Mouse (Mus musculus) forebrain, postnatal 0 days (tissue): ENCODE results near the gene Wfdc2. TPM values are rescaled to one million over a fixed set of nuclear protein-coding genes. Genes with fewer than 3 reads are reported as not detected.

Experiments used
- ATAC-seq: fragments of 200-750 bp; cut with Nextera tagmentation; 2 replicates; pipeline ENCODE4 v1.8.0; 2017; ENCODE audit warnings: mild to moderate bottlenecking, moderate library complexity
- DNase-seq: peaks from one replicate; pipeline ENCODE4 v3.0.0-alpha.2; 2015
- H3K27ac ChIP-seq: fragments of 300-500 bp; sonication (generic); 2 replicates; pipeline ENCODE4 v1.5.1; 2014; ENCODE audit warnings: low read depth, mild to moderate bottlenecking, antibody characterized with exemption, low read length, moderate library complexity, mixed read lengths
- H3K27me3 ChIP-seq: fragments of 300-500 bp; sonication (generic); 2 replicates; pipeline ENCODE4 v1.6.1; 2014; ENCODE audit warnings: mild to moderate bottlenecking, low read length, mixed read lengths; ENCODE audit not compliant: insufficient read depth
- H3K36me3 ChIP-seq: fragments of 300-500 bp; sonication (generic); 2 replicates; pipeline ENCODE4 v1.6.1; 2014; ENCODE audit warnings: mild to moderate bottlenecking, moderate library complexity; ENCODE audit not compliant: insufficient read depth
- H3K4me1 ChIP-seq: fragments of 300-500 bp; sonication (generic); 2 replicates; pipeline ENCODE4 v1.6.1; 2014; ENCODE audit warnings: antibody characterized with exemption; ENCODE audit not compliant: insufficient read depth
- H3K4me2 ChIP-seq: fragments of 300-500 bp; sonication (generic); 2 replicates; pipeline ENCODE4 v1.6.1; 2014; ENCODE audit warnings: low read depth, mild to moderate bottlenecking, moderate library complexity
- H3K4me3 ChIP-seq: fragments of 300-500 bp; sonication (generic); 2 replicates; pipeline ENCODE4 v1.5.1; 2014; ENCODE audit warnings: low read depth, low read length, mixed read lengths
- H3K9ac ChIP-seq: fragments of 300-500 bp; sonication (generic); 2 replicates; pipeline ENCODE4 v1.6.1; 2014; ENCODE audit warnings: mild to moderate bottlenecking
- H3K9me3 ChIP-seq: fragments of 300-500 bp; sonication (generic); 2 replicates; pipeline ENCODE4 v1.6.1; 2016; ENCODE audit warnings: low read length
- CTCF ChIP-seq: sonication (generic); IDR thresholded peaks from 2 replicates; pipeline ENCODE4 v1.5.1; 2016; ENCODE audit warnings: antibody characterized with exemption, control low read depth, low read depth
- WGBS: fragments of 180-500 bp; shearing (Covaris S2); extraction: QIAGEN DNeasy Blood & Tissue Kit; methylation state at CpG from one replicate; pipeline ENCODE4 v1.1.7; 2014; 5-methylcytosine and 5-hydroxymethylcytosine counted together
- polyA plus RNA-seq: library from polyadenylated mRNA; unstranded; fragments of >200 nt; fragmentation: Nextera tagmentation; extraction: Ambion mirVana; gene quantifications from 2 replicates; pipeline ENCODE4 v1.2.1, GENCODE M21; 2015
- total RNA-seq: library from RNA; depleted of rRNA; stranded (reverse); fragments of >200 nt; gene quantifications from 2 replicates; pipeline ENCODE4 v1.2.3, GENCODE M21; 2014; rRNA removed

Wfdc2 gene
- total RNA-seq (1.5 and 6.1 TPM in 2 replicates), polyA plus RNA-seq (4.3 and 7.3 TPM in 2 replicates)

DNA sequence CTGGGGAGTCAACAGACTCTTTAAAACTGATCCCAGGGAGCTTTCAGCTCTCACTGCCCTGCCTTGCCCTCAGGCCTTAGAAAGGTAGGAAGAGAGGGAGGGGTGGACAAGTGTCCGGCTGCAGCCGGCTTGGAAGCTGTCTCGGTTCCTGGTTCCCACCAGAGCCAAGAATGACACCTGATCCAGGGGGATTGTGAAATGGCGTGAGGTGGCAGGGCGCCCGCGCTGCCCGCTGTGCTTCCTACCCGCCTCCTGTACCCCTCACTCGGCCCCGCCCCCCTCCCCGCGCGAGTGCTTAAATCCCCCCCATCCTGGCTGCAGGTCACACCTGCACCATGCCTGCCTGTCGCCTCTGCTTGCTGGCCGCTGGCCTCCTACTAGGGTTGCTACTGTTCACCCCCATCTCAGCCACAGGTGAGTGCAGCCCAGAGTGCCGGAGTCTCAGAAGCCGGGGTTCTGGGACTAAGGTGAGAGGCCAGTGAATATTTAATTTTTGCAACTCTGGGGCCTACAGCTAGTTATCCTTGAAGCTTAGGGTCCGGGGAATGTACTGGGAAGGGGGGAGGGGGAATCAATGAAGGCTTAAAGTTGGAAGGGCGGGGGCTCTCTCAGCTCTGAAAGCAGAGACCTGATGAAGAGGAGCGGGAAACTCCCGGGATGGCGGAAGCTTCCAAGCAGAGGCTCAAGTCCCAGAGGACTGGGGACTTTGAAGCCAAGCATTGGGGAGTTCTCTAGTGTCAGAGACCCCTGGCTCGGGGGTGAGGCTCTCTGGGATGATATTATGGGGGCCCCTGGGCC lies at the start of gene Wfdc2:
TSS of gene Wfdc2 (plus strand) at position 23 of the 798 bp plus-strand sequence.
- no peaks in the 10 kb centered on the region for H3K36me3 ChIP-seq
- ATAC-seq, result no peak
- peak within 1 kb of the TSS; percentile 61 for H3K9ac ChIP-seq
- no peak for TF ChIP-seq CTCF
- H3K27ac ChIP-seq, result no peak within 1 kb of the TSS
- H3K4me1 ChIP-seq, result peaks cover 7% of the 10 kb centered on the region
- WGBS, result 5% methylated on average over 24 of the region's 24 CpGs
- peak within 1 kb of the TSS; percentile 41 for H3K4me3 ChIP-seq
- H3K4me2 ChIP-seq, result peak within 1 kb of the TSS; percentile 93
- DNase-seq, result no peak
- no peaks in the 10 kb centered on the region for H3K9me3 ChIP-seq
- H3K27me3 ChIP-seq, result peaks cover 6% of the 10 kb centered on the region; the same call in 1 of the 2 replicates

DNA sequence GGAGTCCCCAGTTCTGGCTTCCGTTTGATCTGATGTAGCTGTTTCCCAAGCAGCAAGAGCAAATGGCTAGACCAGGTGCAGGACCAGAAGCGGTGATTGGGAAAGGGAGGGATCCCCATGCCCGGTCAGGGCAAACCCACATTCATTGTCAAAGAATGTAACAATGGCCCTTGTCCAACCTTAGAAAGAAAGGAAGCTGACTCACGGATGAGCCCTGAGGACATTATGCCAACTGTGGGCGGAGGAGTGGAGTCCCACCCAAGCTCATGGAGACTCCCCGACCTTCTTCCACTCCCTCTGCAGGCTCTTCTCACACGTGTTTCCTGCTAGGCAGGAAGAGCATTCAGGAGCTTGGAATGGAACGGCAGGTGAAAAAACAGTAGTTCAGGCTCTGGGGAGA lies 48.8 kb upstream of the Wfdc2 start:
- 75% methylated on average over 8 of the region's 8 CpGs for WGBS
- Histone ChIP-seq H3K4me2 (no peak overlapping the region), H3K9ac (no peak overlapping the region), H3K27me3 (no peaks in the 10 kb centered on the region), H3K9me3 (no peaks in the 10 kb centered on the region), H3K27ac (no peak overlapping the region), H3K36me3 (no peaks in the 10 kb centered on the region), H3K4me3 (no peak overlapping the region), H3K4me1 (no peaks in the 10 kb centered on the region)
- no peak for TF ChIP-seq CTCF
- ATAC-seq, result no peak
- no peak for DNase-seq

DNA sequence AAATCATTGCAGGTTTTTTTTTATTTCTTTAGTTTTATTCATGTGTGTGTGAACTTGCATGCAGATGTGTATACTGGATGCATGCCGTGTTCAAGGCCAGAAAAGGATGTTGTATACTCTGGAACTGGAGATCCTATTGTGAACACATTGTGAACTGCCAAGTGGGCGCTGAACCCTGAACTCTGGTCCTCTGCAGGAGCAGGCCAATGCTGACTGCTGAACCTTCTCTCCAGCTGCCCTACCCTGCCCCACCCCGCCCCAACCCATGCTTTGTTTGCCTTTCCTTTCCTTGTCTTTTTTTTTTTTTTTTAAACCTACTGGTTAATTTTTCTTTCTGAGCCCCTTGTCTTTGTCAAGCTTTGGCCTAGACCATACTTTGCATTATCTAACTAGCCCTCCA lies 47.3 kb upstream of the Wfdc2 start:
- ATAC-seq (no peak), DNase-seq (no peak)
- no peak for TF ChIP-seq CTCF
- Histone ChIP-seq H3K36me3 (no peaks in the 10 kb centered on the region), H3K27me3 (no peaks in the 10 kb centered on the region), H3K27ac (no peak overlapping the region), H3K4me1 (no peaks in the 10 kb centered on the region), H3K4me2 (no peak overlapping the region), H3K4me3 (no peak overlapping the region), H3K9me3 (no peaks in the 10 kb centered on the region), H3K9ac (no peak overlapping the region)
- 87% methylated on average over 3 of the region's 3 CpGs for WGBS

DNA sequence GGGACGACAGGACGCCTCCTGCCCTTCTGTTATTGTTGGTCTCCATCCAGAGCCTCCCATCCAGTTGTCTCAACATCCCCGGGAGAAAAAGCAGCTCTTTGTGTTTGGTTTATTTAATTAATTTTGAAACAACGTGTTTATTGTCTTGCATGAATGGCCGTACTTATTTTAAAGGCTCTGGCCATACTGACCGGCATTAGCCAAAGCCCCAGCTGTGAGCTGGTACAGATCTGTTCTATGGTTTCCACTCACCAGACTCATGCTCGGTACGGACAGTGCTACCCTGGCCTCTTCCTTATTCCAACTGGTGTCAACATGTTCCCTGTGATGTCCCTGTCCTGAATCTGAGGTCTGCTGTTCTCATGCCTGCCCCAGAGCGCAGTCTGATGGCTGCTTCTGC lies 46.3 kb upstream of the Wfdc2 start:
- no peak overlapping the region for H3K27ac ChIP-seq
- H3K36me3 ChIP-seq, result no peaks in the 10 kb centered on the region
- H3K27me3 ChIP-seq, result no peaks in the 10 kb centered on the region
- H3K4me2 ChIP-seq, result no peak overlapping the region
- no peak overlapping the region for H3K4me3 ChIP-seq
- 83% methylated on average over 9 of the region's 9 CpGs for WGBS
- no peak for DNase-seq
- no peaks in the 10 kb centered on the region for H3K9me3 ChIP-seq
- no peak for TF ChIP-seq CTCF
- no peaks in the 10 kb centered on the region for H3K4me1 ChIP-seq
- ATAC-seq, result no peak
- H3K9ac ChIP-seq, result no peak overlapping the region

DNA sequence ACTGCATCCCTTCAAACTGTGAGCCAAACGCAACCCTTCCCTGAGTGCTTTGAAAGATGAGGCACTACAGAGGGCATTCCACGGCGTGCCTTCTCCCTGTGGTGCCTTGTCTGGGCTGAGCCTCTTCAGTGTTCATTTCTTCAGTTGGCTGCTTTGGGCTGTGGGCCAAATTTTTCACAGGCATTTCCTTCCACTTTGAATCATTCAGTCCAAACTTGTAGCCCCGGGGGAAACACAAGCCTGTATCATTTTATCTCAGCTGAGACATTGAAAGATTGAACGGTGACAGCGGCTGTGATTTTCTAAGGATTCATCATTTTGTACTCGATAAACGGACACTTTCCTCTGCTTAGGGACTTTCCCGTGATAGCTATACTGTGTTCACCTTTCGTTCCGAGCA lies 45.6 kb upstream of the Wfdc2 start:
- TF ChIP-seq CTCF, result no peak
- no peaks in the 10 kb centered on the region for H3K4me1 ChIP-seq
- ATAC-seq (no peak), DNase-seq (no peak)
- H3K9ac ChIP-seq, result no peak overlapping the region
- WGBS, result 85% methylated on average over 11 of the region's 11 CpGs
- no peak overlapping the region for H3K27ac ChIP-seq
- no peaks in the 10 kb centered on the region for H3K36me3 ChIP-seq
- H3K27me3 ChIP-seq, result no peaks in the 10 kb centered on the region
- H3K9me3 ChIP-seq, result no peaks in the 10 kb centered on the region
- H3K4me3 ChIP-seq, result no peak overlapping the region
- no peak overlapping the region for H3K4me2 ChIP-seq

DNA sequence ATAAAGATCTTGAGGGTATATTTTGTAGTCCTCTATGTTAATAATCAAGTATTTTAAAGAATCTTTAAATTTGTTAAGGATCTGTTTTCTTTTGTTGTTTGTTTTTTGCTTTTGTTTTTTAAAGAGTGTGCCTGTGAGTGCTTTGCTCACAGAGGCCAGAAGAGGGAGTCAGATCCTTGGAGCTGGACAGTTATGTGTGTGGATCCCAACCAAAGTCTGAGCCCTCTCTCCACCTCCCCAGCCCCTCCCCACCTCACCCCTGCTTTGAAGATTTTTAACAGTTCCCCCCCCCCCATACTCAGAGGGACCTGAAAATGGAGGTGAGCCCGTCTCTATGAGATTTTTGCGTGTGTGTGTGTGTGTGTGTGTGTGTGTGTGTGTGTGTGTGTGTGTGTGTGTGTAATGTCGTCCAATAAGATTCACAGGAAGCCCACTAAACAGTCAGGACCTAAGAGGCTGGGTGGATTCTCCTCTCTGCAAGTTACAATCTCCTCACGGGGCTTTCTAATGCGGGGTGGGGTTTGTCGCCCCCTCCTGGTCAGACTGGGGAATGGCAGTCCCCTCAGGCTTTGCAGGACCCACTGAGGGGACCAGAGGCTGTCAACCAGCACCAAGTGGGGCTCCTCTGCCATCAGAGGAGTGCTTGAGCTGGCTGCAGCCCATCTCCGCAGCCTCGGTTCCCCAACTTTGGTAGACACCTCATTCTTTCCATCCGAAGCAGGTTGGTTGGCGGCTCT lies 44.6 kb upstream of the Wfdc2 start:
- Histone ChIP-seq H3K9ac (no peak overlapping the region), H3K9me3 (no peaks in the 10 kb centered on the region), H3K4me3 (no peak overlapping the region), H3K36me3 (no peaks in the 10 kb centered on the region), H3K27me3 (no peaks in the 10 kb centered on the region), H3K27ac (no peak overlapping the region), H3K4me1 (no peaks in the 10 kb centered on the region), H3K4me2 (no peak overlapping the region)
- ATAC-seq (no peak), DNase-seq (peak; percentile 21)
- 30% methylated on average over 10 of the region's 10 CpGs for WGBS
- peak; percentile 61 for TF ChIP-seq CTCF
